Mouse (Mus musculus): ENCODE measurements around the gene Sox5. TPM values are rescaled to one million over a fixed set of nuclear protein-coding genes. Genes with fewer than 3 reads are reported as not detected.
"Not testable (repeated sequence)": the region's sequence is repeated elsewhere in the genome, so short reads cannot be mapped to it uniquely, and the experiment has no call there.

Gene Sox5
- total RNA-seq, 2 experiments from 2014 or later = 0.51 to 3.1 TPM

DNA sequence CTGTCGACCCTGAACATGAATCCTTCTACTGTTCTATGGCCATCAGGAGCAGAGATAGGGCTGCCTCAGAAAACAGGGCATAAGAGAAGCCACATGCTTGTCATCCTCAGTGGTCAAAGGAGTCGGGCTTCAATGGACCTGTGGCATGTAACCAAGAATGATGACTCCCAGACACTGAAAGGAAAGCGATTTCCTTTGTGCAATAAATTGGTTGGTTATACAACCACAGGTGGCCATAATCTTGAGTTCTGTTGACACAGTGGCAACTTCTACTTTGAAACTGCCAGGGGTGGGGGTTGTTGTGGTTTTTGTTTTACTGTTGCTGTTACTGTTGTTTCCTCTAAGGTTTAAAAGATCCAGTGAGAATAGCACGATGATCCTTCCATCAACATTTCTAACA lies 512.1 kb downstream of the Sox5 start:
- no peak for ATAC-seq (replicated peaks; ENCODE audit: low FRiP score, poor library complexity, severe bottlenecking)

DNA sequence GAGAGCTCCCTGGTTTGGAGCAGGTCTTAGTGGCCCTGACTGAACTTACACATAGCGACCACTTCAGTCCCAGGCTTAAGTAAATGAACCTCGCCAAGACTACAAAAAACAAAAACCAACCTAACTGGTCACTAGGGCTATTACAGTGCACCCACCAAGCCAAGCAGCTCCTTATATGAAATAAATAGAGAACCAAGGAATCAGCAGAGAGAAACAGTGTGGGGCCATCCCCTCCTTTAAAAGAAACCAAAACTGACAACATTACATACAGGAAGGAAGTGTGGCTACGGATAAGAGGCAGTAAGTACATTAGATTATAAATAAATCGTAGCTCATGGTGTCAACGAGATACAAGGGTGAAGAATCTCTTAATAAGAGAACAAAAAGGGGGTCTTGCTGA lies 516.0 kb downstream of the Sox5 start:
- no peak for ATAC-seq (replicated peaks; ENCODE audit: low FRiP score, poor library complexity, severe bottlenecking)

DNA sequence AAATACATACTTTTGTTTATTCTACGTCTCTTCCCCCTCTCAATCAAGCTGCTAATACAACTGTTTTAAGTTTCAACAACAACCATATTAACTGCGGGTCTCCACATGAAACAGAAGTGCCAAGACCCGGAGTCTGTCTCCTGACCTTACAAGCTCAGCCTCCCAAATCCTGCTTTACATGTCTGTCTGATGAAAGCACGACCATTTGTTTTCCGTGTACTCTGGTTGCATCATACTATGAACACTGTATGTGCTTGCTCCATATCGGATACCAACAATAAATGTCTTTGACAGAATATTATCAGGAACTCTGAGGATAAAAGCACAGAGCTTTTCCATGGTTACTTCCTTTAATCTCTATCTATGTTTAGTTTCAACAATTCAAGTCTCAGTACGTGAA lies 516.8 kb downstream of the Sox5 start:
- ATAC-seq (replicated peaks; ENCODE audit: low FRiP score, poor library complexity, severe bottlenecking) = no peak

DNA sequence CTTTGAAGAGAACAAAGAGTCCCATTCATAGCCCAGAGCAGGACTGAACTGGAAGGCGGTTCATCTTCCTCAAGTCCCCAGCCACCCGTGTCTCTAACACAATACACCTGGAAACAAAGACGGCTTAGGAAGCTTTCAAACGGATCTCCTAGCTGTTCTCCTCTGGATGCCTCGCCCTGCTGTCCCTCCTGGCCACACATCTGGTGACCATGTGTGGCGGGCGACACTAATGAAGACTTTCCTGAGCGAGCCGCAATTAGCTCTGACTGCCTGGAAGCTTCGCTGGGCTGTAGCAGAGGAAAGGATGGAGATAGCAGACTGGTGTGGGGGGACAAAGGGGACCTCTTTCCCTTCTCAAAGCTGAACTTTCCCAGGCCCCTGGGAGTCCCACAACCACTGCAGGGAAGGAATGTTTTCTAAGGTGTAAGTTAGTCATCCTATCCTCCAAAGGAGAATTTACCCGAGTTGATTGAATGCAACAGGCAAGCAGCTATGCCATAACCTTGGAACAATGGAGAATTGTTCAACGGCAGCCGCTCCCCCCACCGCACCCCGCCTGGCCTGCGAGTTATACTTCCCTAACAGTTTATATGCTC lies 517.4 kb downstream of the Sox5 start:
- ATAC-seq (replicated peaks; ENCODE audit: low FRiP score, poor library complexity, severe bottlenecking) = no peak

DNA sequence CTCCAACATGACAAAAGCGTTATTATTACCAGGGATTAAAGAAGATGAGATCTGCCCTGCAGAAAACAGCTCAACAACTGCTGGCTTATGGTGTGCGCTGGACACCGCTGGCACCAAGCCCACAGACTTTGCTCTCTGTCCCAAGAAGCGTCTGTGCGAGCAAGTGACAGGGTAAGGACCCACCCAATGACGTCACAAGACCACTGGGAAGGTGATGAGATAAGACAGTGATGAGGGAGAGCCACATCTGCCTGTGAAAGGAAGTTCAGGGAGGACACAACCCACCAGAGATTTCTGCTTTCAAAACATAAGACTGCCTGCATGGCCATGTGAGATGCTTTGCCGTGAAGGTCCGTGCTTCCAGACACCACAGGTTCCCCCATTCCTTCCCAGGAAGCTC lies 525.3 kb downstream of the Sox5 start:
- ATAC-seq (replicated peaks; ENCODE audit: low FRiP score, poor library complexity, severe bottlenecking) = no peak

DNA sequence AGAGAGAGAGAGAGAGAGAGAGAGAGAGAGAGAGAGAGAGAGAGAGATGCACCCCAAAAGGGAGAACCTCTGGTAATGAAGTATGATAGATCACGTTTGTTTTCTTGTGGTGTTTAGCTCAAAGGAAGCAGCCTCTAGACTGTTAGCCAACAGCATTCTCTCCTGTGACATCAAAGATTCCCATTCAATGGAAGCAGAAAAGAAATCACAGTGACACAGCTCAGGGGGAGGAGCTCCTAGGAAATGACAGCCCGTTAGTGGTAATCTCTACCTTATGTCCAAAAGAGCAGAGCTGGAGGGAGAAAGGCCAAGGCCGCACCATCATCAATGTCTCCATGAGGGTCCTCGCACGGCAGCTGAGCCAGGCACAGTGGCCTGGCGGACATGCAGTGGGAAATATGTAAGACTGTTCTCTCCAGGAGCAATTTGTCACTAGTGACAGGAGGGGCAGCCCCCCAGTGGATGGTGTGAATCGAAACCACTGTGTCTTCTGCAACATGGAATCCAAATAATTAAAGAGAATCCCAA lies 529.5 kb downstream of the Sox5 start:
- ATAC-seq (replicated peaks; ENCODE audit: low FRiP score, poor library complexity, severe bottlenecking) = no peak

DNA sequence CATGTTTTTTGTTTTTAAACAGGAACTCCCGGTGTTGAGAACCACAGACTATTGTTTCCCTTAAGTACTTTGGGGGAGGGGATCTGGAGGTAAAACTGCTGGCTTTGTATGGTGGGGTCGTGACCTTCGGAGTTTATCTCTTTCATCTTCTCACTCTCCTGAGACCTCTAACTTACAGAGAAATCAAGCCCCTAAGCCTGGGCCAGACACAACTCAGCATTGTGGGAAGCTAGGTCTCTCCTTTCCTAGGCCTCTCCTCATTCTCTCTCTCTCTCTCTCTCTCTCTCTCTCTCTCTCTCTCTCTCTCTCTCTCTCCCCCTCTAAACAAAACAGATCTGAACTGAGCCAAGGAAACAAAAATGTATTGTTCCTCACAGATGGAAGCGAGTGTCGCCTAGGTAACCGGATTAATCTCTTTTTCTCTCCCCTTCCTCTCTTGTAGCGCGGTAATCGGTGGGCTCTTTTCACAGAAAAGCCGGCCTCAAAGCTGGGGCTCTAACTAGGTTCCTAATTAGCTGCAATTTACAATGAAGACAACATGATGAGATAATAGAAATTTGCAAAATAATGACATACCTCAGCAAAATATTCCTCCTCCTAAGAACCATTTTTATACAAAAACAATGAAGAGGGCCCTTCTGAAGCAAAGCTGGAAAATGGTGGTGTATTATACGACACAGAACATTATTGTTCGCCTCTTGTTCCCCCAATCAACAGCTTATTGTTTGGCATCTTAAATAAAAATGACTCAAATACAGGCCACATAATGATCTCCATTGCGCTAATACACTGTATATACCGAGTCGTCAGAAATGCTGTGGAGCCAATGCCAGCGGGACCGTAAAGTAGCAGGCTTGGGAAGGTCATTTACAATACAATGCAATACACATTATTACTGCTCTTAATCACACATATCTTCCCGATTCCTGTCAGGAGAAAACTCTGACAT lies 530.3 kb downstream of the Sox5 start:
- ATAC-seq (replicated peaks; ENCODE audit: low FRiP score, poor library complexity, severe bottlenecking) = no peak

DNA sequence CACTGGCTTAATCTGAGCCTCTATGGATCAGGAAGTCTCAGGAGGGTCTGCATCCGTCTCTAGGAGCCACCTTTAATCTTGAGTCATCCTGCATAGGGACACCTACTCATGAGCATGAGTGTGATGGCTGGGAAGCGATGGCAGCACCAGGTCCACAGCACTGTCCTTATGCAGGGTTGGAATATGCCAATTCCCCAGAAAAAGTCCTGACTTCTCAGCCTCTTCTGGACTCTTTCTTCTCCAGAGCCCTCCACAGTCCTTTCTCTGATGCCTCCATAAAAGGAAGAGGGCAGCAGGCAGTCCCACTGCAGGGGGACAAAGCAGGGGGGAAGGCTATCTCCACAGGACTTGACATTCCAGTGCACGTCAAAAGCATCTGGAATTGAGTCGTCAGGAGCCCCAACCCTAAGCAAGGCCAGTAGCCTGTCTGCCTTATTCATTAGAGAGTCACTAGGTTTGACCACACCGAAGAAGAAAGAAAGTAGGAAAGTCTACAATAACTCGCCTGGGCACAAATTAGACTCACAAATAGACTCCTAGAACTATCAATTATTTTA lies 531.1 kb downstream of the Sox5 start:
- ATAC-seq (replicated peaks; ENCODE audit: low FRiP score, poor library complexity, severe bottlenecking) = no peak

DNA sequence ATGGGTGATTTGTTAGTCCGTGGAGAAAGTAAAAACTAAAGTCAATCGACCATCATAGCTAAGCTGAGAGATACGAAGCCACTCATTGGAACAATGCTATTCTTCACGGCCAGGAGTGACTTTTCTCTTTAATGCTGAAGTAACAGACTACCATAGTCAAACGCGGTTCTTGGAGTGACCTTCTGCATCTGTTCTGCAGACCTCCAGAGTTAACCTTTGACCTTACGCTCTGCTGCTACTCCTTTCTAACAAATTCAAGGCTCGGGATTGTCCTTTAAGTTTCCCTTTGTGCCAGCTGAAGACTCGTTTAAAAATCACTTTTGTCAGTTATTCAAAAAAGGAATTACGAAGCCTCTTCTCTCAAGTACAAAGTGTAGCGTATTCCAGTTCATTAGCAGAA lies 545.2 kb downstream of the Sox5 start:
- no peak for ATAC-seq (replicated peaks; ENCODE audit: low FRiP score, poor library complexity, severe bottlenecking)

DNA sequence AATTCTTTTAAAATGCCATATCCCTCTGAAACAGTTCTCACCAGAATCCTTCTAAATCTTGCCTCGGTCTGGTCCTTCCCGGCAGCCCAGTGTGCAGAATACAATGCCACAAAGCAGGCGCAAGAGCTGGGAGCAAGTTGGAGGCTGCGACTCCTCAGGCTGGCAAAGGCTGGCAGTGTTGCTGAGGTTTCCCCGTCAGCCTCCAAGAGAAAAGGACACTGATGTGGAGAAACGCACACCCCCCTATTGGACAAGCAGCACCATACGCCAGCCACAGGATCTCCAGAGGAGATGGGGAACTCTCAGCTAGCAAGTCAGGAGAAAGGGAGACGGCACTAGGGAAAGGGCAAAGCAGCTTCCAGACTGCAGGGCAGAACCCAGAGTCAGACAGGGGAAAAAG lies 577.8 kb downstream of the Sox5 start:
- no peak for ATAC-seq (replicated peaks; ENCODE audit: low FRiP score, poor library complexity, severe bottlenecking)

DNA sequence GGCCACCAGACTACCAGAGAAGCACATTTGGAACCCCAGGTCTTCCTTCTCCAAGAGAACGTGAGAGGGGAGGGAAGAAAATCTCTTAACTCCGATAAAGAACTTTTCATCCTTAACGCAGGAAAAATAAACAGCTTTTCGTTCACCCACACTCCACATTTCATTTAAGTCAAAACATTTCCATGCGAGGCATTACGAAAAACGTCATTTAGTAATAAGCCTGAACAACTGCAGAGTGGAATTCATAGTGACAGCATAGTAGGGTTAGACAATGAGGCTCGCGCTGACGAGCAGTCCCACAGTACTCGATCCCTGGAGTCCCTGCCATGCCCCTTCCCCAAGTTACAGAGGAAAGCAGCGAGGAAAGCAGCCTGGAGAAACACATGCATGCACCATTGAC lies 578.8 kb downstream of the Sox5 start:
- no peak for ATAC-seq (replicated peaks; ENCODE audit: low FRiP score, poor library complexity, severe bottlenecking)

DNA sequence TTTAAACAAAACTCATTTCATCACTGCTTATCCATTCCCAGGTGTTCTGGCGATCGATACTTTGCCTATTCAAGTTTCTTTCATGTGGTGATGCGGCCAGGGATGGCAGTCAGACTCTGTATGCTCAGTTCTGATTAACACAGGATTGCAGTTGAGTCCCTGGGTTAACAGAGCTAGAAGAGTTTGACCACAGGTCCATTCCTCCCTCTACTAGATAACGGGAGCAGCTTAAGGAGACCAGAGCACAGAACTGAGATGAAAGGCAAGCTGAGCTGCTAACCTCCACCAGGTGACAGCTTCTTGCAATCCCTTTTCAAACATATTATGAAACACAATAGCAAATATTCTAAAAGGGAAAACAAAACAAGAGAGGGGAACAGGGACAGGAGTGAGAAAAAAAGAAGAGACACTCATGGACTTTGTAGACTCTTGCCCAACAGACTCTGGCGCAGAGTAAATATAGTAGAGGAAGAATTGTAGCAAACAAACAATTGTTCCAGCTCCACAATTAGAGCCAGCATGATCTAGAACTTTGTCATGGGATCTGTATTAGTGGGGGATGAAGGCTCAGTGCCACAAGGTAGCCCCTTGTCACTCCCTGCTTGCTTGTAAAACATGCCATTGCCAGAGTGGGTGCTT lies 580.3 kb downstream of the Sox5 start:
- no peak for ATAC-seq (replicated peaks; ENCODE audit: low FRiP score, poor library complexity, severe bottlenecking)

DNA sequence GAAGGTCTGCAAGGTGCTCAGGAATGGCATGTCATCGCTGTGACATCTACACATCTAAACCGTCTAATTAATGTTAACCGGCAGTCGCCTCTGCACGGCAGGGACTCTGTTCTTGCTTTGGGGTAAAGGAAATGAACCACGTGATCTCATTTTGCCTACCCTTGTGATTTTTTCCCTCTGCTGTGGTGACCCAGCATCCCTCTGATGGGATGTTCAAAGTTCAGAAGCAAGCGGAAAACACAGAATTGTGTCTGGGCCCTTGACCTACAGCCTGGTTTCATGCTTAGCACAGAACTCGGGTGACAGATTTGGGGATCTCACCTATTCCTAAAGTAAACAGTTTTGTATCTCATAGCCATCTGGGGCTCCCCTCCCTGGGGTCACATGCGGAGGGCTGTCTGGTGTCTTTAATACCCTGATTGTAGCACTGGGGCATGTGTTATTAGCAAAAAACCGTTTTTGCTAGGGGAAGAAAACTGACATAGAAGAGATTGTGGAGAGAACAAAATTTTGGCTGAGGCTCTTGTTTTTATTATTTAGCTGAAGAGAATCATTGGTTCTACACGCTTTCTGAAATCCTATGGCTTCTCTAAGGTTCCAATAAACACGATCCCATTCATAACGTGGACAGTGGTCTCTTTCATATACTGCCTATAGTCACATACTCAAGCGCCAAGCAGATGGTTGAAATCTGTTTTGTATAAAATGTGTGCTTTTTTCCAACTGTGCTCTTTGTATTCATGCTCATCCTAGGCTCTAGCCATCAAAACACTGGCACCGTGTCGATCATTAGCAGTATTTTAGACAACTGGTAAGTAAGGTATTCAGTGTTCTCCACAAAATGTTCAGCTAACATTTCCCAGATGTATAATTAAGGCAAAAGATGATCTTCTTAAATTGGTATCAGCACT lies 584.3 kb downstream of the Sox5 start:
- ATAC-seq (replicated peaks; ENCODE audit: low FRiP score, poor library complexity, severe bottlenecking) = no peak

DNA sequence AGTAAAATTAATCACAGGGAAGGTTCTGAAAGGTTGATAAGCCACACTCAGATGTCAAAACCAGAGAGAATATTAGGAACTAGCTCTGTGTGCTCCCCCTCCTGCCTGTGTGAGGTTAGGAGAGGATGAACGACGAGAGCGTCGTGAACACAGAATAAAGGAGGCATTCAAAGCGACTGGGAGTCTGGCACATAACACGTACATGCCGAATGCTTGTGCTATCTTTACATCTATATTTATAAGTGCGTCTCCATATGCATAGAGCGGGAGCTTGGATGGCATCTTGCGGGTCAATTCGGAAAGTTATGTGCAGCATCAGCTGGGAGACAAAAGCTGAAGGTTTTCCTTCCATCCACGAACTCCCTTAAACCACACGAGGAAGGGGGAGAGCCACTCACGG lies 585.8 kb downstream of the Sox5 start:
- ATAC-seq (replicated peaks; ENCODE audit: low FRiP score, poor library complexity, severe bottlenecking) = no peak

DNA sequence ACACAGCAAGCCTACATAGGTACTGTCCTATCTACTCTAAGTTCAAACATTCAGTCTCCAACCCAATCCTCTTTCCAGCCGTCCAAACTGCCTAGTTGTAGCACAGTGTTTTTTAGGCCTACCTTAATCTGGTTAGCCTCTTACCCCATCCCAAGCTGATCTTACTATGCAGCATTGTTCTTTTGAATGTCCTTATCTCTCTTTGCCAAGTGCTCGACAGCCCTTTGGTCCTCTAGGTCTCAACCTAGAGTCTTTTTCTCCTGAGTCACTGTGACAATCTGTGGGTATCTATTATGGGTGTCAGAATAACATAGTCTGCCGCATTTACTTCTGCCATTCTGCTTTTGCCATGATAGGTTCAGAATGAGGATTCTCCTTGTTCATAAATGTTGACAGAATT lies 598.7 kb downstream of the Sox5 start:
- ATAC-seq (replicated peaks; ENCODE audit: low FRiP score, poor library complexity, severe bottlenecking) = no peak

DNA sequence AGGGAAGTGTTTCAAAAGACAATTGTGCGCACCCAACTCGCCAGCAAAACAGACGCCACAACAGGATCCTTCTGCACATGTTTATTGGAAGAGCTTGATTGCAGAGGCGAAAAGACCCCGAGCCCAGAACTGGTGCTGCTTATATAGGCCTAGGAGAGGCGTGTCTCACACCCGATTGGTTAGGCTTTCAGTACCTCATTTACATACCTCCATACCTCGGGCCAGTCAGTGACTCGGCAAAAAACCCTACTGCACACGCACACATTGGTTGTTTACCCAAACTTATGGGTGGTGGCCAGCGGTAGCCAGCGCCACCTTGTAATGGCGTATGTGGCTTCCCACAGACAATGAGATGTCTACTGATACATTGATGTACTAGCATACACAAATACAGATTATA lies 599.3 kb downstream of the Sox5 start:
- not testable (repeated sequence) for ATAC-seq (replicated peaks; ENCODE audit: low FRiP score, poor library complexity, severe bottlenecking)

DNA sequence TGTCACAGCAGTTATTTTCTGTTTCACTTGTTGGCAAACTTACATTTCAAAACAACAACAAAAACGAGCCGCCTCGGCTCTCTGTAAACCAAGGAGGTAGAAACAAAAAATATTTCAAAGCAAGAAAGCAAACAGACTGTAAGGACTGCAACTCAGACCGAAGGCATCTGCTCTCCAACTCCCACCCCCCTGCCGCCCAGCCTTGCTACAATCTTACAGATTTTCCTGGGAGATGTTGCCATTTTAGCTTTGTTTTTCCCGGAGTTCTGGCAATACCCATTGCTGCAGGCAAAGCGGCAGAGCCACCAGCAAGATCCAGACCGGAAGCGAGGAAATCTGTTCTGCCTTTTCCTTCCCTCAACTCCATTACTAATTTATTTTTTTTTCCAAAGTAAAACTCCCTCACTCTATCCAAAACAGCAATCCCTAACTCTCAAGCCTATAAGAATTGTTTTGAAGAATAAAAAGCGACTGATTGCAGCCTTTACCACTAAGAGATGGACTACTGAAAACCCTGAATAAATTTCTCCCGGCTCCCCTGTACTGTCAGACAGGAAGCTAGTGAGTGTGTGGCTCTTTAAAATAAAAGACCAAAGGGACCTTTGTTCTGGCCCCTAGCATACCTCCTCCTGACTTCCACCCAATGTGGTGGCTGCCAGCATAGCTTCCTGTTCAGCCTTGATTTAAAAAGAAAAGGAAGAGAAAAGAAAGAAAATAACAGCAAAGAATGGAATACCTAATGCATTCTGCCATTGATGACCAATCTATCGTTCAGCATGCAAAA lies 600.5 kb downstream of the Sox5 start:
- no peak for ATAC-seq (replicated peaks; ENCODE audit: low FRiP score, poor library complexity, severe bottlenecking)

DNA sequence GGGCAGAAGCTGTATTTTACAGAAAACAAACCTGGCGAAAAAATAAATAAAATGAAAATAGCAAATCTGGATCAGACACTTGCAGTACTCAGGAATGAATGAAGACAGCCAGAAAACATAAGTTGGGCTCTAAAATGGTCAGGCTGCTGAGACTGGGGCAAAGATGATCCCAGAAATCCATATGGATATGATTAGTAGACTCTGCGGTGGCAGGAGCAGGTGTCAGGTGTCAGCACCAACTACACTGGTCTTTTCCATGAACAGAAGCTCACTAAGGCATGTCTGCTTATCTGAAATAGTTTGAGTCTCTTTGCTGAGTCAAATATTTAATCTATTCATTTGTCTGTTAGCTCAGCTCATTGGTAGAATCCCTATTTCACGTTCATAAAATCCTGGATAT lies 602.7 kb downstream of the Sox5 start:
- ATAC-seq (replicated peaks; ENCODE audit: low FRiP score, poor library complexity, severe bottlenecking) = no peak

DNA sequence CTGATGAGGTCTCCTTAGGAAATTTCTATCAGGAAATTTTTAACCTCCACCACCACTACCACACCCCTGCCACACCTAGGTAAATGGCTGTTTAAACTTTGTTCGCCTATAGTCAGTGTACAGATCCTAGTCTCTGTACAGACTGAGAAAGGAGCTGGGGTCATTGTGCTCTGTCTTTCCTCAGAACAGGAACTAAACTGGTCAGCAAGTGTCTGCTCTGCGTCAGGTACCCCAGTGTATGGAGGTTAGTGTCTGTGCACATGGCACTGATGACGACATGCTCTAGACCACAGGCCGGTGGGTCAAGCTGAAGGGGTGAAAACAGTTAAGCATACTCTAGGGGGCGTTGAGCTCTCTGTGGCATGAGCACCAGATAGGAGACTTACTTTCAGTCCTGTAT lies 605.1 kb downstream of the Sox5 start:
- ATAC-seq (replicated peaks; ENCODE audit: low FRiP score, poor library complexity, severe bottlenecking) = no peak

All from erythroblast, adult 5-6 weeks (primary cell).